Mouse (Mus musculus): ENCODE measurements around the gene Fdxacb1.

The Fdxacb1 gene

GRCm38 (mm10) chr9:50750706-50751105 is 17.3 kb upstream of the Fdxacb1 start:
- no peak for DNase-seq (ENCODE audit: low read depth)

- DNase-seq (ENCODE audit: low read depth): no peak
These were observed 16.7 kb upstream of the Fdxacb1 start, which contains the start of gene Cryab for GRCm38 (mm10) chr9:50751323-50751722. Gene Cryab (plus strand): TSS chr9:50751325.

DNA sequence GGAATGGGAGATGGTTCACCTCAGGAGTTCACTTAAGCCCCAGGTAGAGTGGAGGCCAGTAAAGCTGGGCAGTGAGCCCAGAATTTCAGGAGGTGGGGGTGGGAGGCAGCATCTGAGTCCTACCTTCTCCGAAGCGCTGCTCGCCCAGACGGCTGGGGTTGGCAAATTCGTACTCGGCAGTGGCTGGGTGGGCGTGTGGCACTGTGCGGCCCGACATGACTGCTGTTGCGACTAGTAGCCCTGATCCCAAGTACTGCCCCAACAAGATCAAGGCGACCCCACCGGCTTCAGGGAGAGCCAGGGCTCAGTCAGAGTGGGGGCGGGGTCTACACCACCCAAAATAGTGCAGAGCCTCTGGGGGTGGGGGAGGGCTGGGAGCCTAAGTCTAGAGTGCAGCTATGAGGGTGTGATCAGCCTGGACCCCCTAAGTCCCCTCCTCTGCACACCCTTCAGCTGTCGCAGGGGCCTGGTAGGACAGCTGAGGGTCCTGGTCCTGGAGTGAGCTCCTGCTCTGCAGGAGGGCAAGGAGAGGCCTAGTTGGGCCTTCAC is 15.9 kb upstream of the Fdxacb1 start, which contains the start of gene Hspb2:
Hspb2 (minus strand) TSS at position 301 of the 549 bp plus-strand sequence.
- no peak for DNase-seq (ENCODE audit: low read depth)

DNA sequence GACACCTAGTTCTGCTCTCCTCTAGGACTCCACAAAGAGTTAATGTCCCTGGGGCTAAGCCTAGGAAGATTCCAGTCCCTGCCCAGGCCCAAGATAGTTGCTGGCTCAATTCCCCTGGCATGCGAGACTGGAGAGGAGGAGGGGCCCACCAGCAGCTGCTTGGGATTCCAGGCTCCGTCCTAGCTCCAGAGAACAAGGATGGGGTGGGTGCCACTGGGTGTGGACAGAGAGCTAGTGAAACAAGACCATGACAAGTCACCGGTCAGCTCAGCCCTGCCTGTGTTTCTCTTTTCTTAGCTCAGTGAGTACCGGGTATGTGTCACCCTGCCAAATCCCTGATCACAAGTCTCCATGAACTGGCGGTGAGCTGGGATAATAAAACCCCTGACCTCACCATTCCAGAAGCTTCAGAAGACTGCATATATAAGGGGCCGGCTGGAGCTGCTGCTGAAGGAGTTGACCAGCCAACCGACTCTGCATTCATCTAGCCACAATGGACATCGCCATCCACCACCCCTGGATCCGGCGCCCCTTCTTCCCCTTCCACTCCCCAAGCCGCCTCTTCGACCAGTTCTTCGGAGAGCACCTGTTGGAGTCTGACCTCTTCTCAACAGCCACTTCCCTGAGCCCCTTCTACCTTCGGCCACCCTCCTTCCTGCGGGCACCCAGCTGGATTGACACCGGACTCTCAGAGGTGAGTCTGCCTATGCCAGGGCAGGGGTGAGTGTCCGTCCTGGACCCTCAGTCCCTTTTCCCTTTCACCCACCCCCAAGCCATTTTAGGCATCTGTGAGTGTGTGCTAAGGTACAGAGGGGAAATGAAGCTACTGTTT is 15.0 kb upstream of the Fdxacb1 start:
- DNase-seq (ENCODE audit: low read depth): no peak

- DNase-seq (ENCODE audit: low read depth): no peak
These were observed 14.1 kb upstream of the Fdxacb1 start for GRCm38 (mm10) chr9:50753947-50754346.

- DNase-seq (ENCODE audit: low read depth): no peak
These were observed 11.3 kb upstream of the Fdxacb1 start for GRCm38 (mm10) chr9:50756711-50757110.

DNA sequence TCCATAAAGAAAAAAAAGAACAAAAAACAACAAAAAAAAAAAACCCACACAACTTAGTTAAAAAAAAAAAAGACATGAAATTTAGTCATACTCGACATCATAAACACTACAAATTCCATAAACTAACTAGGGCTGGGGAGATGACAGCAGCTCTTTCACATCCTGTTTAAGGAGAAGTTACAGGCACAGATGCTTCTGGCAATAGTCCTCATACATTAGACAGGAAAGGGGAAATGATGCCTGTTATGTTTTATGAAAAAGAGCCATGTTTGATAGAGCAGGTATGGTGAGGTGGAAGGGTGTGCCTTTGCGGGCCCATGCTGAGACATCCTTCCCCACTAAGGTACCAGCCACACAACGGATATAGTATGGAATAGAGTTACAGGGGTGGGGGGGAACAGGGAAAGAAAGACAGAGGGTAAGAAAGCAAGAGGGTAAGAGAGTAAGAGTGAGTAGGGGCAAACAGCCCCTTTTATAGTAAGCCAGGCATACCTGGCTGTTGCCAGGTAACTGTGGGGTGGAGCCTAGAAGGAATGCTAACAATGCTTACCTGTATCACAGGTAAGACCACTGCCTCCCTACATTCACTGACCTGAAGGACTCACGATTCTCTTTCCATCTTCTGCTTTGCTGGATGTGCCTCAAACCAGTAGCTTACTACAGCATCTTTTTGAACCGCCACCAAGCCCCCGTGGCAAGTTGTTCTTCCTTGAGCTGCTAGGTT is 6.4 kb upstream of the Fdxacb1 start:
- DNase-seq (ENCODE audit: low read depth): no peak

DNA sequence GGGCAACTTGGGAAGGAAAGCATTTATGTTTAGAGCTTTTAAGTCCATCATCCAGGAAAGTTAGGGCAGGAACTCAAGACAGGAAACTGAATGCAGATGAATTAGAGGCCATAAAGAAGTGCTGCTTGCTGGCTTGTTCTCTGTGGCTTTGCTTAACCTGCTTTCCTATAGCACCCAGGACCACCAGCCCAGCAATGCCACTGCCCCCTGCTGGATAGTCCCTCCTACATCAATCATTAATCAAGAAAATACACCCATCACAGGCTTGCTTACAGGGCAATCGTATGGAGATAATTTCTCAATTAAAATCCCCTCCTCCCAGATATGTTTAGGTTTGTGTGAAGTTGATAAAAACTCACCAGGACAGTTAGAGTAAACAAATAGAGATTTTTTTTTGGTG is 4.7 kb upstream of the Fdxacb1 start:
- no peak for DNase-seq (ENCODE audit: low read depth)

- peak; percentile 29 for DNase-seq (ENCODE audit: low read depth)
These were observed 417 bp upstream of the Fdxacb1 start for GRCm38 (mm10) chr9:50767531-50768106.

DNA sequence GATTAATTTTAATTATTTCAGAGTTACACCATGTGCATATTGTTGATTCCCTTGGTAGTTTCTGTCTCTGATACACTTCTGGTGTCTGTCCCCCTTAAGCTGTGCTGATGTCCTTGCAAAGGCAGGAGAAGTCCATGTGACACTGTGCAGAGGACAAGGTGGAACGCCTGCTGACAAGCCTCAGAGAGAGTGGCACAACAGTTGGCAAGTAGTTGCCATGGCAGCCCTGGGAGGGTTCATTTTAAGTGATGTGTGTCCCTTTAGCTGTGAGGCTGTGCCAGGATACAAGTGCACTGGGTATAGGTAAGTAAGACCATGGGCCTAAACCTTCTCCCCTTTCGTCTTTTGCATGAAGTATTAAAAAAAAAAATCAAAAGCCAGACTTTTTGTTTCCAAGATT is 2.0 kb downstream of the Fdxacb1 start:
- no peak for DNase-seq (ENCODE audit: low read depth)

- DNase-seq (ENCODE audit: low read depth): no peak
These were observed 6.0 kb downstream of the Fdxacb1 start for GRCm38 (mm10) chr9:50774026-50774462.

- peak; percentile 69 for DNase-seq (ENCODE audit: low read depth)
These were observed 7.1 kb downstream of the Fdxacb1 start, which contains the start of the genes Alg9 and 1110032A03Rik for GRCm38 (mm10) chr9:50774991-50775612. Gene Alg9 (plus strand): TSS chr9:50775019. Gene 1110032A03Rik (minus strand): TSS chr9:50775520.

GRCm38 (mm10) chr9:50775662-50776126 is 7.7 kb downstream of the Fdxacb1 start:
- DNase-seq (ENCODE audit: low read depth): no peak

- DNase-seq (ENCODE audit: low read depth): no peak
These were observed 8.2 kb downstream of the Fdxacb1 start for GRCm38 (mm10) chr9:50776162-50776760.

DNA sequence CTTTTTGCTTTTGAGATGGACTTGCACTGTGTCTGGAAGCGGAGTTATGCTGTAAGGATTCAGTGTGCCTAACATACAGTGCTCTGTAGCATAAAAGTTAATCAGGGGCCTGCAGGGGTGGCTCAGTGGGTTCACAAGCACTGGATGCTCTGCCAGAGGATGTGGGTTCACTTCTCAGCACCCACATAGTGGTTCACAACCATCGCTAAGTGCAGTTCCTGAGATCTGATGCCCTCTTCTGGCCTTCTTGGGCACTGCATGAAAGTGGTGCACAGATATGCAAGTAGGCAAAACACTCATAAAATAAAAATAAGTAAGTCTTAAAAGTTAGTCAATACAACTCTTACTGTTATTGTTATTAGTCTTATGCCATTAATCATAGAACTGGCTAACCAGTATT is 14.1 kb downstream of the Fdxacb1 start:
- DNase-seq (ENCODE audit: low read depth): peak; percentile 33

DNA sequence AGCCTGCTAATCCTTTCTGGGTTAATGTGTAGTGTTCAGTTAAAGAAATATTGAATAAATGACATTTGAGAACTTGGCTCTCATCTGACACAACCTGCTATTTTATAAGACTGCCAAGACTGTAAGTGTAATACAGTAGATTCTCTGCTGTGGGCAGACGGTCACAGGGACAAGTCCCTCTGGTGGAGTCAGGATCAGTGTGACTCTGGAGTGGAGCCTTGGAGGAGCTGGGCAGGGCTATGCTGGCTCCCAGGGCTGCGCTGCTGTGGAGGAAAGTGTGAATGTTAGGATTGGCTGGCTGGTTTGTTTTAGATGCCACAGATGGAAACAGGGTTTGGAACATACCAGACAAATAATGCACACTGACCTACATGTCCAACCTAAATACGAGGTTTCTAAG is 27.2 kb downstream of the Fdxacb1 start:
- no peak for DNase-seq (ENCODE audit: low read depth)

DNA sequence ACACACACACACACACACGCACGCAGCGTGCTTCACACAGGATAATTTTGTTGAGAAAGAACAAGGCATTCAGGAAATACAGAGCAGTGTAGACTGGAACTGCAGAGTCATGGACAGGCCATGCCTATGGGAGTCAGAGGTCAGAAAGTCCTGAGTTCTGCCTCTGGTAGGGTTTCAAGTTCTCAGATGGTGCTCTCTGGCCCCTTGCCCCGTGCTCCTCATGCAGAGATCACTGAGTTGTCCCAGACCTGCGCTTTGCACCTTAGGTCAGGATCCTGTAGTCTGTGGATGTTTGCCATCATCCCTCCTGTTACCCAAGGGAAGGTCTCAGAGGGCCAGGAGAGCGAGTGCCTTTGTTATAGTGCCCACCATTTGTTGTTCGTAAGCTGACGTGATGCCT is 28.7 kb downstream of the Fdxacb1 start:
- no peak for DNase-seq (ENCODE audit: low read depth)

DNA sequence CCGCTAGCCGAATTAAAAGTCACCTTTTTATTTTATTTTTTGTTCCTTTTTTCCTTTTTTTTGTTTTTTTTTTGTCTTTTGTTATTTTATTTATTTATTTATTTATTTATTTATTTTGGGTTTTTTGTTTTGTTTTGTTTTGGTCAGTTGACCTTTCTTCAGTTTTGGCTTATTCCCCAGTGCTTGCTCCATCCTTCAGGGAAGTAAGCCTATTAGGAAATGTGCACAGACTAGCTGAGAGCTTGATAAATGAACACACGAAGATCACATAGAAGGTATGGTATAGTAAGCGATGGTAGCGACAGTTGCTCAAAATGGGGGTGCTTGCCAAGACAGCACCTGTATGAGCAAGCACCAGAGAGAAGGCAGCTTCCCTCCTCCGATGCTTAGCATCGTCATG is 29.6 kb downstream of the Fdxacb1 start:
- DNase-seq (ENCODE audit: low read depth): no peak

- DNase-seq (ENCODE audit: low read depth): no peak
These were observed 30.3 kb downstream of the Fdxacb1 start for GRCm38 (mm10) chr9:50798368-50798767.

DNA sequence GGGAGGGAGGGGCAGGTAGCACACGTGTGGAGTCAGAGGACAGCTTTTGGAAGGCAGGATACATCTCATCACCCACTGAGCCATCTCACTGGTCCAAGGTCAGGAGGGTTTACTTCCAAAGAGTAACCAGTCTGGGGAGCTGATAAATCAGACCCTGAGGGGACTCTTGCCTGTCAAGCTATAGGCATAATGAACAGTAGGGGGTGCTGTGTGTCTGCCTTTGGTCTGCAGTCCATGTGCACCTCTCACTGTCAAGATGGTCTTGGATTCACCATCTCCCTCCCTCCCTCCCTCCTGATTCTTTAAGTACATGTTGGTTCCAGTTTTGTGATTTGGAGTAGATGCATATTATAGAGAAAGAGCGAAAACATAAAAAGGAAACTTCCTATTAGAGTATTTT is 32.9 kb downstream of the Fdxacb1 start:
- peak; percentile 39 for DNase-seq (ENCODE audit: low read depth)

DNA sequence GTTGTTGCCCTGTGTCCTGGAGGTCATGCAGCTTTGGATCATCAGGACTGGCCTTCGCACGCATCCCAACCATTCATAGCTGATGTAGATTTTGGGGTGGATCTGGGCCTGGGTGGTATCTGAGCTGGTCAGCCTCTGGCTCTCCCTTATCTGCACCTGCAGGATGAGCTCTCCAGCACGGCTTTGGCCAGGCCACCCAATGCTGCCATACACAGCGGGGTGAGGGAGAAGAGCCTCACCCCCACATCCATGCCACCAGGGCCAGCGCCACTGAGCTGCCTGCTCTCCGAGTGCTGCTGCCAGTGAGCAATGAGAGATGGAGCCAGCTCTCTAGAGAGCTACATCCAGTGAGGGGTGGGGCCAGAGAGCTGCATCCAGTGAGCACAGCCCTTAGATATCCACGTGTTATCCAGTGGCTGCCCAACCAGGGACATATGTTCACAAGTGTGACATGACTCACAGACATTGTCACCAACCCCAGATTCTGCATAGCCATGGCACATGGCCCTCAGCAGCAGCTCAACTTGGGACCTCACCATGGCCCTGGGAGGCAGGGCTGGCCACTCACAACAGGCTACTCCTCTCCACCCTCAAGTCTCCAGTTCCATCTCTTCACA is 35.1 kb downstream of the Fdxacb1 start:
- DNase-seq (ENCODE audit: low read depth): no peak
